Mouse (Mus musculus) lung, postnatal 14 days (tissue): ENCODE measurements around the gene Zfp513.

Source experiments
- DNase-seq: peaks from one replicate; pipeline ENCODE4 v3.0.0; 2021

Gene Zfp513

DNA sequence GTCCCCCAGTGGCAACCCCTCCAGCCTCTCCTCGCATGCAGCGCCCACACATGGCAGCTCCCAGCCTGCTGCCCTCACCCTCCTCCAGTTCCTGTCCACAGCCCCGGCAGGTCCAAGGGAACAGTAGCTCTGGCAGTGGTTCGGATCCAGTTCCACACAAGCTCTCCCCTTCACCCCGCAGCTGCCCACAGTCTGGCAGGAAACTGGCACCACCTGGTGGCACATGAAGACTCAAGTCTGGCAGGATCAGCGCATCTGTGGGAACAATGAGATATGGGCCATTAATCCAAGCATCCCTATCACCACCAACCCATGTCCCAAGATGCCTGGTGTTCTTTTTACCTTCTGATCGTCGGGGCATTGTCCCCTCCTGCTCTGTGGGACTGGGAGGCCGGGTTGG lies 2.2 kb downstream of the Zfp513 start:
- DNase-seq = no peak

DNA sequence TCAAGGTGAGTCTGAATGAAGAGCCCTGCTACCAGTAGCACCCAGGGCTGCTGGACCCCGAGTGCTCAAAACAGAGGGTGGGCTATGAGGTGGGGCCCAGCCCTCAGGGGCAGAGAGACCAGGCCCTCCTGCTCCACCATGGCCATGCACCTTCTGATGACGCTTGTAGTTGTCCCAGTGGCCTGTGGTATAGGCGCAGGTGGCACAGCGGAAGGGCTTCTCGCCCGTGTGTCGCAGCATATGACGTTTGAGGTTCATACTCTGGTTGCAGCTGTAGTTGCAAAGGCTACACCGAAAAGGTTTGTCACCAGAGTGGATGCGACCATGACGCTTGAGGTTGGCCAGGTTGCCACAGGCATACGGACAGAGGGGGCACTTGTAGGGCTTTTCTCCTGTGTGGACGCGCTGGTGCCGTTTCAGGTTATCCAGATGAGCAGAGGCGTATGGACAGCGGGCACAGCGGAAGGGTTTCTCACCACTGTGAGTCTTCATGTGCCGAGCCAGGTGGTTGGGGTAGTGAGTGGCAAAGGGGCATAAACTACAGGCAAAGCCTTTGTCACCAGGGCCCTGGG lies 2.7 kb downstream of the Zfp513 start:
- no peak for DNase-seq

DNA sequence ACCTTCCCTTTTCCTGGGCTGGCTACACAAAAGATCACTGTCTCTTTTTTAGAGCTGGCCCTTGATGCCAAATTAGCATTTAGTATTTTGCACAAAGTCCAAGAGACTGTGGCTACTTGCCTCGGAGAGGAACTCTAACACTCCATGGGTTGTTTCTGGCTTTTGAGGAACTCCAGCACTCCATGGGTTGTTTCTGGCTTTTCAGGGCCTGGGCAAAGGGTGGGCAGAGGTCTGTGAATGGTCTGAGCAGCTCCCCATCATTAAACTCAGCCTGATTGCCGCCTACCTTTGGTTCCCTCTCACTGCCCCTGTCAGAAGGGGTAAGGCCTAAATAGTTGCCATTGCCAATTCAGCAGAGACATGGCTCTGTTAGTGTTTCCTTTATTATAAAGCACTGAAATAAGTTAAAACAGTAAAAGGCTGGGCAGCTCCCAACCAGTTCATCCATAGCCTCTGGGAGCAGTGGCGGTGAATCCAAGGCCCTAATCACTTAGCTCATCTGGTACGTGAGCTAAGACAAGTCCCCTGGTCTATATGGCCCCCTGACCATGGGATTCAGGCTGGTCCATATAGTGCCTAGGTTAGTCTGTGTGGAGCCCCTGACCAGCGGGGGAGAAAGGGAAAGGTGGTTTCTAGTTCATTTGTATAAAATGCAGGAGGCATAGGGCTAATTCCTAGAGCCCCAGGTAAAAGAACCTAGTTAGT lies 3.3 kb downstream of the Zfp513 start:
- DNase-seq = no peak

DNA sequence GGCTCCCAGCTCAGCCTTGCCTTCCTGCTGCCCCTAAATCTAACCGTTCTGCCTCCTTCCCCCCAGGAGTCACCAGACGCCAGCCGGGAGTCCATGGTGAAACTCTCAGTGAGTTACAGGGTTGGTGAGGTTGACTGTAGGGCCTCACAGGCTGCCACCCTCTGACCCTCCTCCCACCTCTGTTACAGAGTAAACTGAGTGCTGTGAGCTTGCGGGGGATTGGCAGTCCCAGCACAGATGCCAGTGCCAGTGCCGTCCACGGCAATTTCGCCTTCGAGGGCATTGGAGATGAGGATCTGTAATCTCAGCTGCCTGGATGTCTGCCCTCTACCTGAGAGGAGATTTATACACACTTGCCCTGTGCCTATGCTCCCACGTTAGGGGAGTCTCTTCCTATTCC lies 3.9 kb downstream of the Zfp513 start:
- no peak for DNase-seq

DNA sequence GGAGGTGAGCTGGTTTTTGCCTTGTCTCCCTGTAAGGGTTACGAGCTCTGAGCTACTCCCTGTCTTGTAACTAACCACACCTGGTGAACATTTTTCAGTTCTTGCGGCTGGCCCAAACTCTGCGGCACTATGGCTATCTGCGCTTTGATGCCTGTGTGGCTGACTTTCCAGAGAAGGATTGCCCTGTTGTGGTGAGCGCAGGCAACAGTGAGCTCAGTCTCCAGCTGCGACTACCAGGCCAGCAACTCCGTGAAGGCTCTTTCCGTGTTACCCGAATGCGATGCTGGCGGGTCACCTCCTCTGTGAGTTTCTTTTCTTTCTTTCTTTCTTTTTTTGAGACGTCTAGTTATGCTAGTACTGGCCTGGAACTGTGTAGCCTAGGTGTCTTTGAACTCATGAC lies 5.0 kb downstream of the Zfp513 start:
- no peak for DNase-seq

DNA sequence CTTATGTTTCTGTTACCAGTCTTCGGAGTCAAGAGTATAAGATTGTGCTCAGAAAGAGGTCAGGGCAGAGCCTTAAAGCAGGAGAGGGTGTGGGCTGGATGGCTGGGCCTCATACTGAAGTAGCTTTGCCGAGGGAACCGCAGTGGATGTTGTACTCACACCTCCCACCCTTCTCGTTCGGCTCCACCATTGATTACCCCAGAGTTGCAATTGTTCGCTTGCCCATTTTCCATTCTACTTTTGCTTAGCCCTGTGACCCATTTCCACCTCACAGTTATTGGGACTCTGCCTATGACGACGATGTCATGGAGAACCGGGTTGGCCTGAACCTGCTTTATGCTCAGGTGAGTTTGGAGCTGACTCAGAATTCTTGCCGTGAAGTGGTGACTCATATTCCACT lies 5.9 kb downstream of the Zfp513 start:
- DNase-seq = no peak

DNA sequence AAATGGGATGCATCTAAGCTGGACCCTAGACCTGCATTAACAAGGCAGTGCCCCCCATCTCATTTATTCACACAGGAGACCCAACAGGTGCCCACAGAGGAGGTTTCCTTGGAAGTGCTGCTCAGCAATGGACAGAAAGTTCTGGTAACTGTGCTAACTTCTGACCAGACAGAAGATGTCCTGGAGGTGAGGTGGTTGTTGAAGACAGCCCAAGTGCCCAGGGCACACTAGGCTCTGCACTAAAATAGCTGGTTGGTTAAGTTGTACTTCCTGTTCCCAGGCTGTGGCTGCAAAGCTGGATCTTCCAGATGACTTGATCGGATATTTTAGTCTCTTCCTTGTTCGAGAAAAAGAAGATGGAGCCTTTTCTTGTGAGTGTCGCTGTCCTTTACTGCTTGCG lies 6.4 kb downstream of the Zfp513 start:
- DNase-seq = no peak

DNA sequence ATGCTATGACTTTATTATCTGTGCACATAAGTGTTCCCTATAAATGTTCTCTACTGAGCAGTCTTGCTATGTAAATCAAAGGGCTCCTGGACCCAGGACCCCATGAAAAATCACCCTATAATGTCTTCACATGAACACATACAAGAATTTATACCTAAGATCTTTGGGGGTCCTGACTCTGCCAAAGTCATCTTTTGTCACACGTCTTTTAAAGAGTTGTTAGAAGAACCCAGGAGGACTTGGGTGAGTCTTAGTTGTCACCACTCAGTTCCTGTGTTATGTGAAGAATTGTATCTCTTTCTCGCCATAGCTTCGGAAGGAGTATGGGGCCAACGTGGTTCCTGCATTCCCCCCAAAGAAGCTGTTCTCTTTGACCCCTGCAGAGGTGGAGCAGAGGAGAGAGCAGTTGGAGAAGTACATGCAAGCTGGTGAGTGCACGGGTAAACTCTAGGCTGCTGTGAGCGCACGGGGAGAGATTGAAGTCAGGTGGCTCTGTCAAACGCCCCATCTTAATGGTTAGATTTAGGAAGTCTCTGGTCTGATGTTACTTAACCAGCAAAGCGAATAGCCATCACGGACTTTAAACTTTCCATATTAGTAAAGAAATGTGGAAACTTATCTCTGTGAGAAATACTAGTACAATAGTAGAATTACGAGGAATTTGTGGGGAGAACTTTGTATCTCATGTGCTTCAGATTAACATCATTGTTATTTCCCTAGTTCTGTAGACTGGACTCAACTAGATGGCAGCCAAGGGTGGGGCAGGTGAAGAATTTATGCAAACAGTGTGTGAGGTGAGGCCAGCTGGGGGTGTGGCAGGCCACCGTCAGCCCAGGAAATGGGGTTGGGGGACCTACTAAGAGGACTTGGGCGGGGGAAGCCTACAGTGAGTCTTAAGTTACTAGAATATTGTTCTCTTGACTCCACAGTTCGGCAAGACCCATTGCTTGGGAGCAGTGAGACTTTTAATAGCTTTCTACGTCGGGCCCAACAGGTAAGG lies 7.3 kb downstream of the Zfp513 start:
- no peak for DNase-seq

DNA sequence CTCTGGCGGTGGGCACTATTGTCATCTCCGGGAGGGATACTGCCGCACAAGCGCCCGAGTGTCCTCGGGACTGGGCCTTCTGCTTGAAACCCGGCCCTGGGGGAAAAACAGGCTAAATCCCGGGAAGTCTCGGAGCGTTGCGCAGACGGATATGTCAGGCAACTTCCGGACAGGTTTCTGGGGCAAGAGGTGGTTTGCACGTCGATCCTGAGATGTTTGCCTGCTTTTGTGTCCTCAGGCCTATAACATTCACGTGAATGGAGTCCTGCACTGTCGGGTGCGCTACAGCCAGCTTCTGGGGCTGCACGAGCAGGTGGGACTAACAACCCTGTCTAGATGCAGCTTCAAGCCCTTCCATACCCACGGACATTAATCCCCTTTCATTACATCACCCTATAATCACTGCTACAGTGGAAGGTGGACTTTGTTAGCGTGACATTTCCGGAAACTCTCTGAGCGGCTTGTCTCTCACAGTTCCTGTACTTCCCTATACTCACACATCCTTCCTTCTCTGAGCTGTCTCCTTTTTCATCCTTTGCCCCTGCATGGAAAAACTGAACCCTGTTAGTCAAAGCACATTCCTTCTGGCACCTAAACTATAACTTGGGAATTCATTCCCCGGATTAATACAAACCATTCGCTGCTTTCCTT lies 8.3 kb downstream of the Zfp513 start:
- peak; percentile 27 for DNase-seq

DNA sequence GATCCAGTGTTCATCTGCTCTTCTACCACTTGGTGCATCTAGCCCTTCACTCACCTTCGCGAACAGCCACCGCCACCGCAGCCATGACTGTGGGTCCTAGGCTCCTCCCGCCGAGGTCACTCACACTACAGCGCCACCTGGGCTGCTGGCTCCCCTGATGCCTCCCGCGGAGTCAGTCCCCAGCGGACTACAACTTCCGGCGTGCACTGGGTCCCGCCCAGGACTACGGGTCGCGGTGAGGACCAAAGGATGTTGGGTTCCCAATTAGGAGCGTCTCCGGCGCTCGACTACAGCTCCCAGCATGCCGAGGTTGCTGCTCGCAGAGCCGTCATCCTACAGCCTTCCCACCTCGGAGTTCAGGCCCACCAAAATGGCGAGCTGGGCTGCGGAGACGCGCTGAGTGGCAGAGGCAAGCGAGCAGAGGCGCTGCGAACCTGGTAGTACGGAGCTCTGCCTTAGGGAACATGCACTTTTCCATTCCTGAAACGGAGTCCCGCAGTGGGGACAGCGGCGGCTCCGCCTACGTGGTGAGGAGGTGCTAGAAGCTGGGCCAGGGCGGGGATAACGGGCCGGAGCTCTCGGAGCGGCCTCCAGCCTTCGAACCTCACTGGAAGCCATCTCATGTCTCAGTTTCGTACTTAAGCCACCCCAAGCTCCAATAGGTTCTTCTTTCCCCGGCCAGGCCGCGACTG lies 9.0 kb downstream of the Zfp513 start, which contains the start of the genes Snx17 and Eif2b4:
TSS of gene Snx17 (plus strand) at position 289 of the 692 bp plus-strand sequence.
TSS of gene Eif2b4 (minus strand) at position 492 of the 692 bp plus-strand sequence.
- DNase-seq = peak; percentile 99

DNA sequence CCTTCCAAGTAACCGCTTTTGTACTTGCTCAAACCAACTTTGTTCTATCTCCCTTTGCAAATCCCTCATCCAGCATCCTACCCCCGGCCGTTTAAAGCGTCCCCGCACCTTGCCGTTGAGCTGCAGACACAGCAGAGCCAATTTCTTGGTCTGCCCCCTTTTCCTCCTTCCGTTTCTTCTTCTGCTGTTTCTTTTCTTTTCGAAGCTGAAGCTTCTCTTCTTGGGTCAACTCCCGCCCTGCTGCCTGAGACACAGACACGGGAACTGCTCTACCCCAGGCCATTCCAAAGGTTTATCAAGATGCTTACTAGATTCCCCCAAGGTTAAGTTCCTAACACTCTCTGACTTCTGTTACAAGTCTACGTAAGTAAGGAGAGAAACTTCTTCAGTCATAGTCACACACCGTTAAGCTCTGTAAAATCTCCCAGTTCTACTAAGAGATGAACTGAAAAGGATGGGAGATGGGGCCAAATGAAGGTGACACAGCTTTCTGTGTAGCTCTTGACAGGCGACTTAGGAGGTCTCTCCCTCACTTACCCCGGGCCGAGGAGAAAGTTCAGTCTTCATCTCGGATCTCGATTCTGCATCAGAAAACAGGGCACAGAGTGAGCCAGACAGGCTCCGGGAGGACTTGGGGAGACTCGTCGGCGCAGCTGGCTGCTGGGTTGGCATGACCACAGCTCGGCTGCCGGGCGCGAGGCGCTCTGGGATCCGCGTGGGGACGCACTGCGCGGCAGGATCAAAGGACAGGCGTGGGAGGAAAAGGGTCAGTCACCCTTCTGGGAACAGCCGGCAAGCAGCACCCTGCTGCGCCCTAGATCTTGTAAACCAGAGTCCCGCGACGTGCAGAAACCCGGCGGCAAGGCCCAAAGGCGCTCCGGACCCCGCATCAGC lies 9.8 kb downstream of the Zfp513 start:
- no peak for DNase-seq

DNA sequence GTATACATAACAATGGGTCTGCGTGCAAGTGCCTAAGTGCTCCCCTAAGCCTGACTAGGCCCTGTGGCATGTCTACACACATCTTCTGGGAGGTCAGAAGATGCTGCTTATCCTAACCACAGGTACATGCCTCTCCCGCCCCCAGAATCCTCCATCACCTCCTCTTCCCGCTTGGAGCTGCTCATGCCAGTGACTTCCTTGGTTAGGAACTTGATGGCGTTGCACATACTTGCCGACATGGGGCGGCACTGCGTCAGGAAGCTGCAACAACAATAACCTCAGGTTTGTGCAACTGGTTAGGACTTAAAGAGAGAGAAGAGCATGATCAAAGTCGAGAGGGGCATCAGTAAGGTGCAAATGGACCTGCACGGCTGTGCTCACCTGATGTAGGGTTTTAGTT lies 11.9 kb downstream of the Zfp513 start:
- DNase-seq = no peak

DNA sequence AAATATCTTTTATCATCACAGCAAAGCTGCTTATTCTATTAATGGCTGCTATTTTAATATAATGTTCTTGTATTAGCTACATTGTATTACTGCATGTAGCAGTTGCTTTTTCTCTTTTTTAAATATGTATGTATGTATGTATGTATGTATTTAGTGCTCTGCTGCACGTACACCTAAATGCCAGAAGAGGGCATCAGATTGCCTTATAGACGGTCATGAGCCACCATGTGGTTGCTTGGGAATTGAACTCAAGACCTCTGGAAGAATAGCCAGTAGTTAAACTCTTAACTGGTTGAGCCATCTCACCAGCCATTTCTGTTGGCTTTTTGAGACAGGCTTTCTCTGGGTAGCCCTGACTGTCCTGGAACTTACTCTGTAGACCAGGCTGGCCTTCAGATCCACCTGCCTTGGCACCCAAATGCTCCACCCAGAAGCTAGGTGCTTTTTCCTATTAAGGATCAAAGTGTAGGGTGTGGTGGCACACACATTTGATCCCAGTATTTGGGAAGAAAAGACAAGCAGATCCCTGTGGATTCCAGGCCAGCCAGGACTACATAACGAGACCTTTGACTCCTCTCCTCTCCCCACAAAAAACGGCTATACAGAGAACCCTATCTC lies 13.8 kb downstream of the Zfp513 start:
- DNase-seq = no peak

DNA sequence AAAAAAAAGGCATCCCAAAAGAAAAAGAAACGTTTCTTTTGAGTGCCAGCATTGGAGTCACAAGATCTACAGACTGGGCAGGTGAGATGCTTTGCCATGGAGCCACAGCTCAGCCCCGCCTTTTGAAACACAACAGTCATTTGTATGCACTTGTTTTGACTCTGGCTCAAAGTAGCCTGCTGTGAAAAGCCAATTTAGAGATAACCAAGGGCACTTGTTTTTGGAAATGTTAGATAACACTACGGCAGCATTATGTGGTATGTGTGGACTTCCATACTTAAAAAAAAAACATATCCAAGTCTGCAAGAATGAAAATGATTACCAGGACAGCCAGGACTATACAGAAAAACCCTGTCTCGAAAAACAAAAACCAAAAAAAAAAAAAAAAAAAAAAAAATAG lies 18.4 kb downstream of the Zfp513 start:
- DNase-seq = no peak

DNA sequence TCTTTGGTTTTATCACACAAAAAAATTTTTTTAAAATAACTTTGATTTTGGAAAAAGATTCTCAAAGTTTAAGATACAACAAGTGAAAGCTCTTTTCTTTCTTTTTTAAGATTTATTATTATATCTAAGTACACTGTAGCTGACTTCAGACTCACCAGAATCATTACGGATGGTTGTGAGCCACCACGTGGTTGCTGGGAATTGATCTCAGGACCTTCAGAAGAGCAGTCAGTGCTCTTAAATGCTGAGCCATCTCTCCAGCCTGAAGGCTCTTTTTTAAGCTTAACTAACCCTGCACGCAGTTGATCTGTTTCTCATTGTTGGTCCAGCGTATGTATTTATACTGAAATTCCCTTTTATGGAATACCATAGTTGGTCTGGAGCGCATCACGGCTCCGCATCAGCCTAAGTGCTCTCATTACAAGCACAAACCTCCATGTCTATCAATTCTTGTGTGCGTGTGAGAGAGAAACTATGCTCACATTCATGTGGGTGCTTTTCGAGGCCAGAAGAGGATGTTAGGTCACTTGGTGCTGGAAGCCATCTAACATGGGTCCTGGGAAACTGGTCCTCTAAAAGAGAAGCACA lies 20.8 kb downstream of the Zfp513 start:
- no peak for DNase-seq

DNA sequence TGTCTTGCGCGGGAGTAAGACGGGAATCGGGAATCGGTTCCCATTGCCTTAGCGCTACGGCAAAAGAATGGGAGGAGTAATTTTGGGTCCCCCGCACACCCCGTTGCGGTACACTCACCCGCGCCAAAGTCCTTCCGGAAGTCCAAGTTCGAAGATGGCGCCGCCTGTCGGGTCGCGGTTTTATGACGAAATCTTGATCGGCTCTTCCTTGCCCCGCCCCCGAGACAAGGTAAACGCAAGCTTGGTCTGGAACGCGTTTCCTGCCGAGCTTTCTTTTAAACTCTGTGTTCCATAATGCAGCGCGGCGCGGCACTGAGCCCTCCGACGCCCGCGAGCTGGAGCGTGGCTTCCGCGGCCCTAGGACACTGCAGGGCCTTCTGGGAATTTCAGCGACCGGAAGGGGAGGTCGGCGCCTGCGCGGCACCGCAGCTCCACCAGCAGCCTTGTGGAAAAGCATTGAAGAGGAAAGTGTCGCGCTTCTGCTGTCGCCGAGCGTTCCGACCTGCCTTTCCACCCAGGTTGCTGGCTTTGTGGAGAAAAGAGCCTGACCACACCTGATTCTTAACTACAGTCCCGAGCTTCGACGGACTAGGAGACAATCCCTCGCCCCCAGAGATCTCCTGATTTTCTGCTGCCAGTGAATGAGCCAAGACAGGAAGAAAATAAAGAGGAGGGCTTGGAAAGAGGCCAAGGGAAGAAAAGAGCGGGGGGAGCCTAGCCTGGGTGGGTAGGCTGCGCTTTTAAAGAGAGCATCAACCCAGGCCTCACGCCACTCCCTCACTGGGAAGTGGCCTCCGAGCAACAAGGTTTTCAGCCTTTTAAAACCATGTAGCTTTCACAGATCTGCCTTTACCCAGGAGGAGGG lies 22.1 kb downstream of the Zfp513 start, which contains the start of the genes Gm29609 and Gtf3c2:
TSS of gene Gm29609 (minus strand) at position 146 of the 865 bp plus-strand sequence.
TSS of gene Gtf3c2 (minus strand) at position 379 of the 865 bp plus-strand sequence.
- peak; percentile 95 for DNase-seq

DNA sequence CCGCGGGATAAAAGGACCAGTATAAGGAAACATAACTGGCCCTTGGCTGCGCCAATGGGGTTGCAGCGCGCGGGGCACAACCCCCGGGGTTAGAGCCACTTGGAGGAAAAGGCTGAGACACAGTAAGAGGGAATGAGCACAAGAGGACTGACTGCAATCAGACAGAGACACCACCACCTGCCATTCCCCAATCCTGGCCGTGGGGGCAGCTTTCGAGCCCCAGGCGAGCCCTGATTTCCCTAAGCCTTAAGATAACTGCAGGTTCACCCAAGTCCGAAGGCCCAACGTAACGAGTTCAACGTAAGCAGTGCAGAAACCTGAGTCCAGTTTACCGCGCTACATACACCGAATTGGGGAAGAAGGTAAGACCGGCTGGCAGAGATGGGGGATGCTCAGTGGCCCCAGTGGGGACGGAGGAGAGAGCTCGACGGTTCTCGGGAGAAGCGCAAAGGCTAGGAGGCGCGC lies 22.8 kb downstream of the Zfp513 start:
- no peak for DNase-seq

DNA sequence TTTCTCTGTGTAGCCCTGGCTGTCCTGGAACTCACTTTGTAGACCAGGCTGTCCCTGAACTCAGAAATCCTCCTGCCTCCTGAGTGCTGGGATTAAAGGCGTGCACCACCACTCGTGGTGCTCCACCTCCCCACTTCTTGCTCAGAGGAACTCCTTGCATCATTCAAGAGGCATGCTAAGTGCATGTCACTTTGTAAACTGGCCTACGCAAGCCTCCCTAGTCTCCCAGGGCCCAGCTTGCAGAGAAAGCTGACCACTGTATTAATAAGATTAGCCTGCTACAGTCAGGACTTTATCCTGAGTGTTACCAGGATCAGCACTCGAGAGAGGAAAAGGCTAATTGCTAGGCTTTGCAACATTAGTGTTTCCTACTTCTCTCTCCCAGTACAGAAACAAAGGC lies 33.5 kb downstream of the Zfp513 start:
- no peak for DNase-seq

DNA sequence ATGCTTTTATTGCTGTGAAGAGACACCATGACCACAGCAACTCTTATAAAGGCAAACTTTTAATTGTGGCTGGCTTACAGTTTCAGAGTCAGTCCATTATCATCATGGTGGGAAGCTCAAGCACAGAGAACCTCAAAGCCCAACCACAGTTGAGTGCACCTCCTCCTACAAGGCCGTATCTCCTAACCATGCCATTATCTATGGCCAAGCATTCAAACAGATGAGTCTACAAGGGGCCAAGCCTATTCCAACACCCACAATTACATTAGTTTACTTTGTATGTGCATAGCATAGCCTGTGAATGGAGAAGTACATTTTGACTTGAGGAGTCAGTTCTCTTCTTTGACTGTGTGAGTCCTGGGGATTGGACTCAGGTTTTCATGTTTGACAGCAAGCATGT lies 37.2 kb downstream of the Zfp513 start:
- no peak for DNase-seq
